Mouse (Mus musculus) spleen, postnatal 10 days (tissue): ENCODE measurements around the gene Shmt2.
A peak's percentile ranks its signal among the peaks of the same experiment; 100 is the strongest.

Experiments
- DNase-seq, 2 experiments: peaks; one replicate each; pipeline ENCODE4 v3.0.0; 2021 to 2022; ENCODE audit warnings: low spot score in 2 of 2

The Shmt2 gene

DNA sequence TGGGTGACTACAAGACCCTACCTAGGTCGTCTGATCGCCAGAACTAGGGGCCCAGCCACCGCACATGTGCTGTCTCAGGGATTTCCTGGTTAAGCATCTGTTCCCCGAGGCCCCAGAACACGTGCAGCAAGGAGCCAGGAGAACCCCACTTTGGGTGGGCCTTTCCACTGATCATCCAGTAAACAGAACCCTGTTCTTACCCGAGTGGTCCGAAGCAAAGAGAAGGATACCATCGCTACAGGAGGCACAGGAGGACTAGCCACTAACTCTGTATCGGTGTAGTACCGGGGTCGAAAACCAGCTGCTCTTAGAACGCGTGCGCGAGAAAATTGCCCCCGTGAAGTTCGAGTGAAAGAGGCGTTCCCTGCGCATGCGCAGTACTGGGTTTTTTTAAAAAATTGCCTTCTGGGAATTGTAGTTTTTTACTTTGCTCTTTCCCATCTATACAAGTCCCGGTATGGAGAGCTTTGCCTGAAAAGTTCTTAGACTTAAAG lies at the start of gene Shmt2:
Gene Shmt2, minus strand, starts transcription at position 357 of the 494 bp plus-strand sequence.
- peak; percentile 74 to 88 for DNase-seq

GRCm38 (mm10) chr10:127570937-127571641 lies 48.8 kb upstream of the Shmt2 start:
- peak; percentile 48 to 66 for DNase-seq

DNA sequence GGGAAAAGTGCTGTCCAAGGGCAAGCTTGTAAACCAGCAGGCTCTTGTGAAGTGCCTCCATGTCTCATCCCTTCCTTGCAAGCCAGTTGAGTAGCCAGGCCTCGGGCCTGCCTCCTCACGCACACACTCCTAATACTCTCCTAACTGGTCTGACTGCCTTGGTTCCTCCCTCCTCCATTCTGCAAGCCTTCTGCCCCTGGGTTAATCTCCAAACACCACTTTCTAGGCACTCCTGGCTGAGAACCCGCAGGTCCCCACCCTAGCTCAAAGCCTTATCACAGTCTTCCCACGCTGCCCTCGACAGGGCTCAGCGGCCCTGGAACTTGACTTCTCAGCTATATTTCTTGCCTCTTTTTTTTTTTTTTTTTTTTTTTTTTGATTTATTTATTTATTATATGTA lies 48.1 kb upstream of the Shmt2 start:
- peak; percentile 53 to 74 for DNase-seq

GRCm38 (mm10) chr10:127569450-127569849 lies 47.2 kb upstream of the Shmt2 start:
- peak; percentile 81 to 89 for DNase-seq

DNA sequence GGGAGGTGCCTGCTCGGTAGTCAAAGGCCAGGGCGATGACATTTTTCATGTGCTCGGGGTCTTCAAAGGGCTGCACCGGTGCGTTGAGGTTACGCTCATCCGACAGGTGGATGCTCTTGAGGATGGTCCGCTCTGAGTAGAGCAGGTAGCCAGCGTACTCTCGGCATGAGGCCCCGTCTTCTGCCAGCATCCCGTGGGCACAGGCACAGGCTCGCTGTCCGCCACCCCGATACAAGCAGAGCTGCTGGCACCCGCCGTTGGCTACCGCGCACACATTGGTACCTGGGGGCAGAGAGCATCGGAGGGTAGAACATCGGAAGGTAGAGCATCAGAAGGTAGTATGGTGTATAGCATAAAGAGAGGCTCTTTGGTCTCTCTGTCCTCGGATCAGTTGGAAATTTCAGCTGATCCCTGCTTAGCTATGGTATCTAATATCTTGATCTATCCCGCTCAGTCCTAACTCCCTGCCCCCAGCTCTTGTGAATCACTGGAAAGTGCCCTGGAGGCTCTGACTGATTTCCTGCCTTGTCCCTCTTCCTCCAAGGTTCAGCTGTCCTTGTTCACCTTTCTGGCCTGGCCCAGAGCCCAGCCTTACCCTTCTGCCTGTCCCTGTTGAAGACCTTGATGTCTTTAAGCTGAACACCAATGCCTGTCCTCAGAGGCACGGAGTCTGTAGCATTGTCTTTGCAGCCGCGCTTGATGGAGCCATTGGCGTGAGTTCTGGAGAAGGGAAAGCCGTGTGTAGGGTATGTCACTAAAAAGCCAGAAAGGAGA lies 44.5 kb upstream of the Shmt2 start:
- no peak for DNase-seq

DNA sequence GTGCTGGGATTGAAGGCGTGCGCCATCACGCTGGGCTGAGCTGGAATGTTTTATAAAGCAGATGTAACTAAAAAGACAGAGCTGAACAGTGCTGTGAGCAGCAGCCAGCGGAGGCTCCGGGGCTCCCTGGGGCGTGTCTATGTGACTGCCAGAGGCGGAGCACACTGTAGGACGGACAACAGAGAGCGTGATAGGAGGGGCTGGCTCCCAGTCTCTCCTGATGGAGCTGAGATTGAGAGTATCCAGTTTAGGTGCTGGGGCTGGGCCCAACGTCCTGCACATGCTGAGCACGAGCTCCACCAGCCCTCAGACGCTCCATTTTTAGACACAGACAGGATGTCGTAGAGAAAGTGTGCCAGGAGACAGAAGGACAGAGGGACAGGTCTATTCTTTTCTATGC lies 42.1 kb upstream of the Shmt2 start:
- no peak for DNase-seq

DNA sequence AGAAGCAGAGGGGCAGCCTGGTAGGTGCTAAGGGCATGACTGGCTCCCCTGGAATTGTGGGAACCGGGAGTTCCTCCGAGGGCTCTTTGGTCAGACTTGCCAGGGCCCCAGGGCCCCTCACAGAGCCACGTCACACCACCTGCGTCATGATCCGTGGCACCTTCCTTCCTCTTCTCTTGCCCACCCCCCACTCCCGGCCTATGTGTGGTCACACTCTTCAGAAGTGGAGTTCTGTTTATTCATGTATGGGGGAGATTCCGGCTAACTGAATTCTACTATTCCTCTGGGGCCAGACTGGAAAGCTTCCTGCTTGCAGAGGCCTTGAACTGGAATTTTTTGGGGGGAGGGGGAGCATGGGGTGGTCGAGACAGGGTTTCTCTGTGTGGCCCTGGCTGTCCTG lies 41.6 kb upstream of the Shmt2 start:
- no peak for DNase-seq

DNA sequence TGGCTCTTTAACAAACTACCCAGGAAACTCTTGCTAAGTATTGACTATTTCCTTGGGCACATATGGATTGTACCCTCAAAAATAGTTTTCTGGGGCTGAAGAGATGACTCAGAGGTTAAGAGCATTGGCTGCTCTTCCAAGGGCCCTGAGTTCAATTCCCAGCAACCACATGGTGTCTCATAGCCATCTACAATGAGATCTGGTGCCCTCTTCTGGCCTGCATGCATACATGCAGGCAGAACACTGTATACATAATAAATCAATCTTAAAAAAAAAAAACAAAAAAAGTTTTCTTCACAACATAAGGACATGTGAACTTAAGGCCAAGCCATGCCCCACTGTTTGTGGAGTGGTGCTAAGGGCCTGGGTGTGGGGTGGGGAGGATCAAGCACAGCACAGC lies 38.9 kb upstream of the Shmt2 start:
- no peak for DNase-seq

- no peak for DNase-seq
These were observed 35.2 kb upstream of the Shmt2 start for GRCm38 (mm10) chr10:127557397-127557796.

GRCm38 (mm10) chr10:127555703-127556102 lies 33.5 kb upstream of the Shmt2 start:
- peak in 1 of 2 experiments; percentile 60 for DNase-seq

DNA sequence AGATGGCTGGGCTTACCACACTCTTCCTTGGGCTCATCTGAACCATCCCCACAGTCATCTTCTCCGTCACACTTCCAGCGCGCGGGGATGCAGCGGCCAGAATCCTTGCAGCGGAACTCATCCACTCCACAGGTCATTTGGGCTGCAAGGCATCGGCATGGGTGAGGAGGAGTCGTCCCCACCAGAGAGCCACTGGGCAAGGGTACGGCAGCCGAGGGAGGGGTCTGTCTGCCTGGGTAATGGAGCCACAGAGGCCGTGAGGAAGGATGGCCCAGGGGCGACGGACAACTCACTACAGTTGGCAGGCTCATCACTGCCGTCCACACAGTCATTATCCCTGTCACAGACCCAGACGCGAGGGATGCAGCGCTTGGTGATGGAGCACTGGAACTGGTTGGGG lies 27.6 kb upstream of the Shmt2 start:
- no peak for DNase-seq

DNA sequence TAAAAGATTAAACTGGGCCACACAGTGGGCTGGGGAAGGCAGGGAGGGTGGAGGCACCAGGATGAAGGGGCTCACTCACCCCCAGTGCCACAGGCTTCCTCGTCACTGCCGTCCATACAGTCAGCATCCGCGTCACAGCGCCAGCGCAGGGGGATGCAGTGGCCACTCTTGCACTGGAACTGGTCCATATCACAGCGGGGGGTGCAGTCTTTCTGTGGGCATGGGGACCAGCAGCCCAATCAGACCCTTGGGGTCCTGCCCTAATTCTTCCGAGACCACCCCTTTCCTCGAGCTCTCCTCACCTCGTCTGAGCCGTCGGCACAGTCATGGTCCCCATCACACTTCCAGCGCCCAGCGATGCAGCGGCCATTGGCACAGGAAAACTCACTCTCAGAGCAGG lies 26.0 kb upstream of the Shmt2 start:
- DNase-seq: no peak

DNA sequence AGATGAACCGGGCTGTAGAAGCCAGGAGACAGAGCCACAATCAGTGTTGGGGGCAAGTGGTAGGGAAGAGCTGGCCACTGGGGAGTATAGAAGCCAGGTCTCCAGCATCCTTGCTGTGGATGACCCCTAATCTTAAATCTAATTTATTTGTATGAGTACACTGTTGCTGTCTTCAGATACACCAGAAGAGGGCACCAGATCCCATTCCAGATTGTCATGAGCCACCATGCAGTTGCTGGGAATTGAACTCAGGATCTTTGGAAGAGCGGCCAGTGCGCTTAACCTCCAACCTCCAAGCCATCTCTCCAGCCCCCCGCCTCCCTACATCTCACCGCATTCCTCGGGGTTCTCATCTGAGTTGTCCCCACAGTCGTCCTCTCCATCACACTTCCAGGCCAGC lies 24.3 kb upstream of the Shmt2 start:
- no peak for DNase-seq

DNA sequence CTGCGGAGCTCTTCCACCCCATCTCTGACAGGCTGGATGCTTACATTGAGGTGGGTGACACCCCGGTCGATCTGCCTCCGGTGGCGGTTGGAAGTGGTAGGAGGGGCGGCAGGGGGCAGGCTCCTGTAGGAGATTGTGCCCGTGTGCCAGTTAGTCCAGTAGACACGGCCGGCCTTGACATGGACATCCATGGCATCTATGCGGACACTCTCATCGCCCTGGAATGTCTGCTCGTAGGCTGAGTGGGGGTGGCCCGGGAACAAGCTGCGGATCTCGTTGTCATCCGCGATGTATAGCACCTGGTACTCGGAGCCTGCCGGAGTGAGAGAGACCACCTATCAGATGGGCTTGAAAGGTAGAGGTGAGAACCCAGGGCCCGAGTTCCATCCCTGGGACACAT lies 22.1 kb upstream of the Shmt2 start:
- no peak for DNase-seq

DNA sequence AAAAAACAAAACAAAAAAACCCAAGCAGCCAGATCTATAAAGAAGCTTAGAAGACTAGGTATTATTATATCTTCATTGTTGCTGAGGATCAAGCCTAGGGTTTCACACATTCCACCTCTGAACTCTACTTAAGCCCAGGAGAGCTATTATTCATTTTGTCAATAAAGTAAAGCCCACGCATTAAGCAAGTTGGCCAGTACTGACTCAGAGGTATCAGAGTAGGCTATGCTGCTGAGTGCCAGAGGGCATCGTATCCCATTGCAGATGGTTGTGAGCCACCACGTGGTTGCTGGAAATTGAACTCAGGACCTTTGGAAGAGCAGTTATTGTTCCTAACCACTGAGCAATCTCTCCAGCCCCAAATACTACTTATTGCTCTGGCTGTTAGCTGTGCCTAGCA lies 21.7 kb upstream of the Shmt2 start:
- no peak for DNase-seq

DNA sequence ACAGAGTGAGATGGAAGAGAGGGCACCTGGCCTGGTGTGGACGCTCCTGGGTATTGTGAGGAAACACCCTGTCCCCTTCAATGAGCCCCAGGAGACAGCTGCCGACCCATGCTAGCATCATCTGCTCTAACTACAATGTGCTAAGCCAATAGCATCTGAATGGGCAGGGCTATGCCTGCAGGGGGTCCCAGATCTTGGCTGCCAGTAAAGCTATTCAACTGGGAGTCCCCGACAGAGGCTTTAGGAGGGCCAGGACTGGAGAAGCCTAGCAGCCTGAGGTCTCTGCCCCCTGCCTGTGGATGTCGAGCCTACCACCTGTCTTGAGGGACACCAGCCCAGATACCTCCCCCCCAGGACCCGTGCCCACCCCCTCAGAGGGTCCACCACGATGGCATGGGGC lies 20.5 kb upstream of the Shmt2 start:
- no peak for DNase-seq

GRCm38 (mm10) chr10:127542084-127542483 lies 19.8 kb upstream of the Shmt2 start:
- no peak for DNase-seq

DNA sequence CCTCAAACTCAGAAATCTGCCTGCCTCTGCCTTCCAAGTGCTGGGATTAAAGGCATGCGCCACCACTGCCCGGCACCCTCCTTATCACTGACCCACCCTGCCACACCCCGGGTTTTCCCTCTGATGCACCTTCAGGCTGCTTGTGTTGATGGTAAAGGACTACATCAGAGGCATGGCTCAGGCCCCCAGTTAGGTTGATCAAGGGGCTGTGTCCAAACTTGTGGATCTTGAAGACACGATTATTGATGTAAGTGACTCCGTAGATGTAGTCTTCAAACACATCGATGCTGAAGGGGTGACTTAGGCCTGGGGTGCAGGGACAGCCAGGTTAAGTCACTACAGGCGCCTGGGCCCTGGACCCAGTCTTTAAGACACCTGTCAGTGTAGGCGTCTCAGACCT lies 19.3 kb upstream of the Shmt2 start:
- DNase-seq: no peak

- peak; percentile 63 to 81 for DNase-seq
These were observed 15.8 kb upstream of the Shmt2 start for GRCm38 (mm10) chr10:127537854-127538583.

- DNase-seq: peak in 1 of 2 experiments; percentile 60
These were observed 14.5 kb upstream of the Shmt2 start for GRCm38 (mm10) chr10:127536586-127537314.

DNA sequence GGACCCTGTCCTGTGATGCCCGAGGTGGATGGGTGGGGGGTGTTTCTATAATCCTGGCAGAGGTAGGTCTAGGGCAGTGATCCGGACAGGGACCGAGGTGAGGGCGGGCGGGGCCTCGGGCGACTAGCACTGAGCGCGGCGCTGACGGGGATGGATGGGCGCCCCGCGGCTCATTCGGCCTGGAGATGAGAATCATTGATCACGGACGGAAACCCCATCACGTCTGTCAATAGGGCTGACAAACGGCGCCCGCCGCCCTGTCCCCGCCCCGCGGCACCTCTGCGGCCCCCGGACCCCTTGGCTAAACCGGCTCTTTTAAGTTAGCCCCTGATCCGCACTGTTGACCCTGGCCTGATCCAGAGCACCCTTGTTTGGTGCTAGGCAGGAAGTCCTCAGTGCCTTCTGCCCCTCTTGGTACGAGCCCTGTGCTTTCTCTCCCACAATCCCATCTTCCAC lies 12.7 kb upstream of the Shmt2 start:
- no peak for DNase-seq
